Mouse (Mus musculus): ENCODE results near the gene Ung.

Ung gene

DNA sequence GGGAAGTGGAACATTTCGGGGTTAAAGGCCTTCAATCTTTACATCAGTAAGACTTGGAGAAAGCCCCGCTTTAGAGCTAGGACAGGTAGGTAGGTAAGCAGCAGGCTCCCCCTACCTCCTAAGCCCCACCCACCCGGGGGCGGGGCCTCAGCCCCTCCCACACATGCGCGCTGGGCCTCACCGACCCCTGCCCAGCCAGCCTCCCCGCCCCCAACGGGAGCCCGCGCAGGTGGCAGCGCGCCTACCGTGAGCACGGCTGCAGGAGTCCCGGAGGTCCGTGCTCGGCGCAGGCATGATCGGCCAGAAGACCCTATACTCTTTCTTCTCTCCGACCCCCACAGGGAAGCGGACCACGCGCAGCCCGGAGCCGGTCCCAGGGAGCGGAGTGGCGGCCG is at the start of gene Ung:
TSS of gene Ung (plus strand) at position 176 of the 395 bp plus-strand sequence.
- peak; percentile 90 for DNase-seq (ENCODE audit: low spot score)

- no peak for DNase-seq (ENCODE audit: low spot score)
These were observed 44.7 kb upstream of the Ung start for GRCm38 (mm10) chr5:114085501-114085900.

DNA sequence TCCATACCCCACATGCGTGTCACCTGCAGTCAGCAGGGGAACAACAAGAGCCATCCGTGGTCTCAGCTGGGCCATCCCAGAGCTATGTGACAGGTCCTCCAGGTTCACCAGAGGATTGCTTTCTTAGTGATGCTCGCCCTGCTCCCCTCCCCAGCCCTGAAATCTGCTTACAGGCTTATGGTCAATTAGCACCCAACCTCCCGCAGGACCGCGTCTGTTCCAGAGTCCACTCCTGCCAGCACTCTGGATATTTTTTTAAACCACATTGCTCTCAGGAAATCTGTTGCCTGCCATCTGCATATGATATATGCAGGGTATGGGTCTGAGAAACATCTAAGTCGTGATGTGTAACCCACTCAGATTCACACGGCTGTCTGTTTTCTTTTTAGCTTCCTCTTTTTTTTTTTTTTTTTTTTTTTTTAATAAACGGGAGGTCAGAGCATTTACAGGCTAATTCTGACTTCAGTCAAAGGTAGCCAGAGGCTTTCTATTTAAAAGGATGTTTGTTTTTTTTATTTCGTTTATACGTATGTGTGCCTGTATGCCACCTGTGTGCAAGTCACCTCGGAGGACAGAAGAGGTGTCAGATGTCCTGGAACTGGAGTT is 42.2 kb upstream of the Ung start:
- DNase-seq (ENCODE audit: low spot score) = no peak

GRCm38 (mm10) chr5:114090421-114091013 is 39.7 kb upstream of the Ung start:
- DNase-seq (ENCODE audit: low spot score) = no peak

DNA sequence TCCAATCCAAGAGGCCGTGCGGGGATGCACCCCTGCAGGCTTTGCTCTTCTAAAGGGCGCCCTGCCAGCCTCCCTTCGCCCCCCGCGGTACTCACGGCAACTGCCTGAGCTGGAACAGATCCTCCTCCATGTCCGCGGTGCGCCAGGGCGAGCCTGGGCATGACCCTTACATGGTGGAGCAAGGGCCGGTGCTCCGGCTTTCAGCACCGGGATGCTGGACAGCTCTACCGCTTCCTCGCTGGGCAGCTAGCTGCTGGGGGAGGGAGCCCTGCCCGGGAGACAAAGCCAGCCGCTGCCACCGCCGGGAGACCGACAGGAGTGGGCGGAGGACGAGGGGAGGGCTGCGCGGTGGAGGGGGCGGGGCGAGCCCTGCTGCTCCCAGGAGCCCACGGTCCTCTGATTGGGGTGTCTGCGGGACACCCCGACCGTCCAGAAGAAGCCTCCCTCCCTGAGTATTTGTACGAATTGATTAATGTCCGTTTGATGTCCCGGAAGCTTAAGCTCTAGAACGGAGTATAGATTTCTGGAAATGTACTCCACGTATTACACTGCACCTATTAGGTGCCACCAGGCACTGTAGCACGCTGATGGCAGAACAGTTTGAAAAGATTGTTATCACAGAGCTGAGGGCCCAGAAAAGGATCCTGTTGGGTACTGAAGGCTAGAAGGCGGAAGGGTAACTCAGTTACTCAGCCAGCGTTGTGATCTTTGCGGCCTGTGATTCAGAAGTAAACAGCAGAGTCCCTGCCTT is 39.0 kb upstream of the Ung start, which contains the start of gene Svop:
TSS of gene Svop (minus strand) at position 514 of the 751 bp plus-strand sequence.
- peak; percentile 79 for DNase-seq (ENCODE audit: low spot score)

- DNase-seq (ENCODE audit: low spot score) = peak; percentile 91
These were observed 30.3 kb upstream of the Ung start for GRCm38 (mm10) chr5:114099709-114100389.

DNA sequence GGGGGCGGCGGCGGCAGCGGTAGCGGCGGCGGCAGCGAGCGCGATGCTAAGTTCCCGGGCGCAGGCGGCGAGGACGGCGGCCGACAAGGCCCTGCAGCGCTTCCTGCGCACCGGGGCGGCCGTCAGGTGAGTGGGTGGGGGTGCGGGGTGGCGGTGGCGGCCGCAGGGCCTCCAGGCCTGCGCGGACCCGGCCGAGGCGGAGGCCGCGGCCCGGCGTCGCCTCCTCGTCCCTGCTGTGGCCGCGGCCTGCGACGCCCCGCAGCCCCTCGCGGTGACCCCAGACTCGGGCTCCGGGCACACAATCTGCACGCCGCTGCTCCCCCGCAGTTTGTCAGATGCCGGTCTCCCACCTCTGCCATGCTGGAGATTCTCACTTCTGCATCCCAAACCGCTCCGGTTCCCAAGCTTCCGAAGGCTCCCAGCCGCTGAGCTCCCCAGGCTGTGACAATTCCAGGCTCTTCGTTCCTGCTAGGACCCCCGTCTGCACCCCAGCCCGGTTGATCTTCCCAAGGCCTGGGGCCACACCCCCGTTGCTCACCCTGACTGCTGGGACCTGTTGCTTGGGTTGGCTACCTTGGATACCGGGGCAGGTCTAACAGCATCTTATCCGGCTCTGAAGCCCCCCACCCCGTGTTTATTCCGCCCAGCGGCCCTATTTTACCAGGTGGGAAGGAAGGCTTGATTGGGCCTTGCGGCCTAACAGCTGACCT is 29.6 kb upstream of the Ung start:
- peak; percentile 24 for DNase-seq (ENCODE audit: low spot score)

DNA sequence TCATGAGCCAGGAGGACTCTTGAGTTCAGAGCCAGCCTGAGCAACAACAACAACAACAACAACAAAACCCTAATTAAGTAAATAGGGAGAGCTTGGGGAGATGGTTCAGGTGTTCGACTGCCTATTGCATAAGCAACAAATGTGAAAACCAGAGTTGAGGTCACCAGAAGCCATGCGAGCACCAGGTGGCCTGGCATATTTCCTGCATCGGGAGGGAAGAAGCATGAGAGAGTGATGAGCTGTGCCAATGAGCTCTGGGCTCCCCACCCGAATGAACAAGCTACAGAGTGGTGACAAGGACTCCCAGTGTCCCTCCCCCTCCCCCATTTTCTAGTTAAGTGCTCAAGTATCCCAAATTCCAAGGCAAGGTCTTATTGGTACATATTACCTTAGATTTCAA is 28.3 kb upstream of the Ung start:
- DNase-seq (ENCODE audit: low spot score) = no peak

- no peak for DNase-seq (ENCODE audit: low spot score)
These were observed 27.4 kb upstream of the Ung start for GRCm38 (mm10) chr5:114102807-114103206.

- no peak for DNase-seq (ENCODE audit: low spot score)
These were observed 23.7 kb upstream of the Ung start for GRCm38 (mm10) chr5:114106391-114106935.

DNA sequence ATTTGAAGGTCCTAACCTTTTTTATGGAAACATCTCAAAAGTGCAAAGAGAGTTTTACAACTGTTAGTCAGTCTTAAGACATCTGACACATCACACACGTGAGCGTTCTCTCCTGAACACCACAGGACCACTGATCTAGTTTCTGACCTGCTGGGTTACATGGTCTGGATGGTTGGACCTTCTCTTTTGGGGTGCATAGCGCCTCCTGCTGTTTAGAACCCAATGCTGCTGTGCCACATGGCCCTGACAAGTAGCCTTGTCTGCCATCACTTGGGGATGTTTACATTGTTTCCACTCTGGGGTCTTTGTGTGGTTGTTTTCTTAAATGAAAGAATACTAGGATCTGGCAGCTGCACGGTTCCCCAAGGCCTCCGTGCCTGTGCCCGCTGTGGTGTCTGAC is 16.9 kb upstream of the Ung start:
- peak; percentile 63 for DNase-seq (ENCODE audit: low spot score)

- no peak for DNase-seq (ENCODE audit: low spot score)
These were observed 15.2 kb upstream of the Ung start for GRCm38 (mm10) chr5:114115030-114115429.

DNA sequence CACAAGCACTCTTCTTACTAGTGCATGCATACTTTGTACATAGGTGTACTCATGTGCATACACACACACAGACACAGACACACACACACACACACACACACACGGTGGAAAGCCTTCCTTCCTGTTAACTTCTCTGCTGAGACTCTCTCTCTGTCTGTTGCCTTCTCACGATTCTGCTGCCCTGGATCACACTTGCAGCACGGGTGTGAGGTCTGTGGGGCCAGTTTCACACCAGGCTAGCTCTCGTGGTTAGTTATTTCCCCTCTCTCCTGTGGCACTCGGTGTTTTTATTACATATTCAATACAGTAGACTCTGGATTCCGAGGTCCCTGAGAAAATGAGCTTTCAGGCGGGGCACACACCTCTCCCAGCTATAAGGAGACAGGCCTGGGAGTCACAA is 13.6 kb upstream of the Ung start:
- no peak for DNase-seq (ENCODE audit: low spot score)

- DNase-seq (ENCODE audit: low spot score) = no peak
These were observed 10.4 kb upstream of the Ung start for GRCm38 (mm10) chr5:114119806-114120205.

DNA sequence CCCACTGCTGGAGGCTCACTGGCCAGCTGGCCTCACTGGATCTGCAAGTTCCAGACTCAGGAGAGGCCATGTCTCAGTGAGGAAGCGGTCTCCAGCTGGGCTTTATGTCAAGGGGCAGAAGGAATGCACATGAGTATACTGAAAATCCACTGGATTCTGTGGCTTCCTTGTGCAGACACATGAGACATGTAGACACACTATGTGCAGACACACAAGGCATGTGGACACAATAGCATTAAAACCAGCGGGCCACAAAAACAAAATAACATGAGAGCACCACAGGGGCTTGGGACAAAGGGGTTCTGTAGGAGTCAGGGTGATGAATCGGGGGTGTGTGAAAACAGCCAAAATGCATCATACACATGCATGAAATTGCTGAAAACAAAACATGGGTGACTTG is 4.2 kb upstream of the Ung start:
- DNase-seq (ENCODE audit: low spot score) = no peak

DNA sequence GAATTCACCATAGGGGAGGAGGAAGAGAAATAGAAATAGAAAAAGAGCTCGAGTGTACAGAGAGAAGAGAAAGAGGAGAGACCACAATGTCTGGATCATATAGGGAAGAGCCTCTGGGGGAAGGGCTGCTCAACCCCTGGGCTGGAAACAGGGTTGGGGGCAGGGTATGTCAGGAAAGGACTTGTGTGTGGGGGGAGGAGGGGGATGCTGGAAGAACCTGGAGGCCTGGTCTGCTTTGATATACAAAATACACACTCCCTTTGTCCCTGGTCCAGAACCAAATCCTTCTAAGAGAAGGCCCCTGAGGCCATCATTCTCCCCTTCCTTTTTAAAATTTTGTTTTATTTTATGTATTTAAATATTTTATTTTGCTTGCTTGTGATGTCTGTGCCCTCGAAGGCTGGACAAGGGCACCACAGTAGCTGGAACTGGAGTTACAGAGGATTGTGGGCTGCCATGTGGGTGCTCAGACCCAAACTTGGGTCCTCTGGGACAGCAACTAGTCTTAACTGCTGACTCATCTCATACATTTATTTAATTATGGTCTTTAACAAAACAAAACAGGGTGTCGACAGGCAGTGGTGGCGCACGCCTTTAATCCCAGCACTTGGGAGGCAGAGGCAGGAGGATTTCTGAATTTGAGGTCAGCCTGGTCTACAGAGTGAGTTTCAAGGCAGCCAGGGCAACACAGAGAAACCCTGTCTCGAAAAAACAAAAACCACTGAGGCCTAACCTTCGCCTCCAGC is 3.5 kb upstream of the Ung start:
- no peak for DNase-seq (ENCODE audit: low spot score)

DNA sequence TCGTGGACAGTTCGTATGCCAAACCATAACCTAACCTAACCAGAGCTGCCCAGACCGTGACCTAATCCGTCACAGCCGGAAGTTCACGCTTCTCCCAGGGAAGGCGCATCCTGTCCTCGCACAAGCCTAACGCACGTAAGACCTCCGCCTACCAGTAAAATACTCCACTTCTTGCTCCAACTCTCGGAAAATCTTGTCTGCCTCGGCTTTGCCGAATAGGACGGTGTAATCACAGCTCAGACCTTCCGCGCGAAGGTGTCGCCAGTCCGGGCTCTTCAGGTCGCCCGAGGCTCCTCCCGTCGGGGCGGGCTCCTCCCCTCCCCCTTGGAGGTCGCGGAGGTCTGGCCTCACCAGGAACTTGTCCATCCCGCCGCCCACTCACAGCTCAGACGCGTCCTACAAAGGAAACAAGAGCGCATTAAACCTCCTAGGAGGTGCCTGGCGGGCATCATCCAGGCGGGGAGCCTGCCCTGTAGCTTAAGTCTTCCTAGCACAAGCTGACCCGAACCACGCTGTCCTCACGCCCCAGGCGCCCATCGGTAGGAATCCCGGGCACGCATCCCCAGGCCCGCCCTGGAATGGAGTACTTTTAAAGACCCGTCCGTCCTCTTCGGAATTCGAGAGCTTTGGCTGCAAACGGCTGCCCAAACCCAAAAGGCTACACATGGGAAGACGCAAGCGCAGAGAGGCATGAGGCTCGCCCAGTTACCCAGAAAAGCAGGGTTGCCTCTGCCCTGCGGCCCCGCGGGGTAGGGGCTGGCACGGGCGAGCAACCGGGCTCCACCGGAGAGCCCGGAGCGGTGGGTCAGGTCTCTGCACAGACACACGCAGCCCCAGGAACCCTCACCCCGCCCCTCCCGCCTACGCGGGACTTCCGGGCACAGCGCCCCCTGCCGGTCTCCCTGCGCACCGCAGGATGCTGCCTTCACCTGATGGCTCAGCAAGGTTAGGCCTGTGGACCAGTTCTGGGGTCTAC is 2.5 kb upstream of the Ung start, which contains the start of gene Alkbh2:
TSS of gene Alkbh2 (minus strand) at position 845 of the 976 bp plus-strand sequence.
- peak; percentile 86 for DNase-seq (ENCODE audit: low spot score)

GRCm38 (mm10) chr5:114129550-114130210 is 506 bp upstream of the Ung start:
- no peak for DNase-seq (ENCODE audit: low spot score)

Data from testis, postnatal 14 days (tissue).